Mouse (Mus musculus) small intestine, adult 2 months (tissue): ENCODE data around the gene Tk1. TPM values are rescaled to one million over a fixed set of nuclear protein-coding genes. Genes with fewer than 3 reads are reported as not detected.
A peak's percentile ranks its signal among the peaks of the same experiment; 100 is the strongest.
"Not testable (repeated sequence)": the region's sequence is repeated elsewhere in the genome, so short reads cannot be mapped to it uniquely, and the experiment has no call there.

Experiments
- H3K27ac ChIP-seq: fragments of 200-500 bp; 2 replicates; pipeline ENCODE4 v1.5.1; 2012; ENCODE audit warnings: low read depth, low read length, control low read depth, inconsistent platforms; ENCODE audit not compliant: insufficient read depth
- H3K27me3 ChIP-seq: fragments of 200-500 bp; 2 replicates; pipeline ENCODE4 v1.6.1; 2012; ENCODE audit warnings: mild to moderate bottlenecking, moderate library complexity, low read length, inconsistent platforms; ENCODE audit not compliant: control insufficient read depth, insufficient read depth
- H3K36me3 ChIP-seq: fragments of 200-500 bp; 2 replicates; pipeline ENCODE4 v1.6.1; 2012; ENCODE audit warnings: mild to moderate bottlenecking, low read length, control low read depth, inconsistent platforms; ENCODE audit not compliant: control insufficient read depth, insufficient read depth
- H3K4me1 ChIP-seq: fragments of 200-500 bp; 2 replicates; pipeline ENCODE4 v1.6.1; 2012; ENCODE audit warnings: low read length, inconsistent platforms, mixed read lengths; ENCODE audit not compliant: control insufficient read depth, insufficient read depth, insufficient read length
- H3K4me3 ChIP-seq: fragments of 200-500 bp; 2 replicates; pipeline ENCODE4 v1.5.1; 2012; ENCODE audit warnings: low read depth, mild to moderate bottlenecking, control low read depth, inconsistent platforms, low read length, moderate library complexity
- CTCF ChIP-seq: fragments of 200-500 bp; IDR thresholded peaks from 2 replicates; pipeline ENCODE4 v1.5.1; 2012; ENCODE audit warnings: low read depth, mild to moderate bottlenecking, control low read depth, inconsistent platforms, low read length, moderate library complexity, mixed read lengths; ENCODE audit not compliant: insufficient replicate concordance, insufficient read length; ENCODE audit errors: extremely low read depth
- POLR2A ChIP-seq: fragments of 200-500 bp; IDR thresholded peaks from 2 replicates; pipeline ENCODE4 v1.6.1; 2012; ENCODE audit warnings: low read depth, mild to moderate bottlenecking, control low read depth, inconsistent platforms, low read length, moderate library complexity
- WGBS: fragments of 180-500 bp; shearing (Covaris S2); methylation state at CpG from one replicate; pipeline ENCODE4 v1.1.7; 2018; 5-methylcytosine and 5-hydroxymethylcytosine counted together
- polyA plus RNA-seq: library from polyadenylated mRNA; depleted of rRNA; stranded (reverse); fragments of >200 nt; gene quantifications from 2 replicates; pipeline ENCODE4 v1.2.3, GENCODE M21; 2012

Tk1 gene
- polyA plus RNA-seq, 1 experiment, result 52.2 TPM

DNA sequence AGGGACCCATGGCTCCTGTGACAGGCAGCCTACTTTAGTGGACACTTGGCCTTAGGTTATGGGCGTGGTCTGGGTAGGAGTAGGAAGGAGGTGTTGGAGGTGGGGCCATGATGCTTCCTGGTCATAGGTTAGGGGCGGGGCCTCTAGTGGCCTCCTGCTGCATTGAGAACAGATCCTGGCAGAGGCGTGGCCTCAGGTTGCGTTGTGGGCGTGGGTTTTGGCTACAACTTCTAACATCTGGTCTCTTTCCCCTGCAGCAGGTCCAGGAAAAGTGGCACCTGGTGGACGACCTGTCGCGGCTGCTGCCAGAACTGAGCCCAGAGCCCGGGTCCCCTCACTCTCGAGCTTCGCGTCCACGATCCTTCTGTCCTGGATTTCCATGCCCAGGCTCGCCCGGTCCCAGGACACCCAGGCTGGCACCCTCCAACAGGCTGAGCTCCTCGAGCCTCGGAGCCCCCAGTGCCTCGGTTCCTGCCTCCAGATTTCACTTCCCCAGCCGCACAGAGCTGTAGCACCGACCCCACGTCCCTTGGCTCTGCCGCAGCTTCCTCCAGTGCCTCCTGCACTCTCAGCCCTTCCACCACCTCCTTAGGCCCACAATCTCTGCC is 33.5 kb downstream of the Tk1 start:
- Histone ChIP-seq H3K4me3 (peak overlapping the region; percentile 69), H3K4me1 (peaks cover 13% of the 10 kb centered on the region), H3K27me3 (no peaks in the 10 kb centered on the region), H3K27ac (peak overlapping the region; percentile 96), H3K36me3 (no peaks in the 10 kb centered on the region)
- WGBS, result 7% methylated on average over 22 of the region's 22 CpGs
- TF ChIP-seq CTCF (no peak), POLR2A (peak; percentile 46; the same call in 1 of the 2 replicates)

- 83% methylated on average over 9 of the region's 9 CpGs for WGBS
Observed at GRCm38 (mm10) chr11:117791441-117791761, 34.5 kb downstream of the Tk1 start.

GRCm38 (mm10) chr11:117790703-117791440 is 35.0 kb downstream of the Tk1 start:
- Histone ChIP-seq H3K27me3 (no peaks in the 10 kb centered on the region), H3K36me3 (no peaks in the 10 kb centered on the region), H3K4me1 (peaks cover 13% of the 10 kb centered on the region), H3K27ac (peak overlapping the region; percentile 96), H3K4me3 (peak overlapping the region; percentile 69)
- 24% methylated on average over 23 of the region's 23 CpGs for WGBS
- TF ChIP-seq CTCF (no peak), POLR2A (peak; percentile 72)

More at GRCm38 (mm10) chr11:117791441-117791761, 34.5 kb downstream of the Tk1 start:
- H3K4me3 ChIP-seq, result peak overlapping the region; percentile 69
- no peaks in the 10 kb centered on the region for H3K27me3 ChIP-seq
- peak overlapping the region; percentile 96 for H3K27ac ChIP-seq
- H3K36me3 ChIP-seq, result no peaks in the 10 kb centered on the region
- TF ChIP-seq POLR2A (no peak), CTCF (no peak)
- peaks cover 13% of the 10 kb centered on the region for H3K4me1 ChIP-seq

DNA sequence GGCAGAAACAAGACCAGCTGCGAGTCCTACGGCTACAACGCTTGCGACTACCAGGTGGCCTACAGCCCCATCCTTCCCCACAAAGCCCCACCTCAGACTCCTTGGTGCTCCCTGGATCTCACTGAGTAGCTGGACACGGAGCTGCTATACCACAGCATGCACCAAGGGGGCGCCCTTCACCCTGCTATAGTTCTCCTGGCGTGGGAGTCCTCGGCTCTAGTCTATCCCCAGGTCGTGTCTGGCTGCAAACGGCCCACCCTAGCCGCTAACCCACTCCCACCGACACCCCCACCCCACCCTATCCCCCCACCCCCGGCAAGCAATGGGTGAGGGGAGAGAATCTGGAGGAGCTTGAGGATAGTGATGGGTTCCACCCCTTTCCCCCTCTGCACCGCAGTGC is 35.6 kb downstream of the Tk1 start:
- peak overlapping the region; percentile 69 for H3K4me3 ChIP-seq
- peaks cover 13% of the 10 kb centered on the region for H3K4me1 ChIP-seq
- no peaks in the 10 kb centered on the region for H3K27me3 ChIP-seq
- TF ChIP-seq POLR2A (no peak), CTCF (peak; percentile 90)
- H3K36me3 ChIP-seq, result no peaks in the 10 kb centered on the region
- no peak overlapping the region; the same call in 1 of the 2 replicates for H3K27ac ChIP-seq
- 2% methylated on average over 14 of the region's 14 CpGs for WGBS

- H3K27ac ChIP-seq, H3K36me3 ChIP-seq, H3K4me3 ChIP-seq, H3K27me3 ChIP-seq: not testable (repeated sequence)
- WGBS, result 89% methylated on average over 7 of the region's 7 CpGs
- H3K4me1 ChIP-seq, result peaks cover 17% of the 10 kb centered on the region
Observed at GRCm38 (mm10) chr11:117788481-117788880, 37.4 kb downstream of the Tk1 start.

- no peak overlapping the region for H3K27ac ChIP-seq
- H3K27me3 ChIP-seq, result no peaks in the 10 kb centered on the region
- H3K4me1 ChIP-seq, result peaks cover 17% of the 10 kb centered on the region
- WGBS, result 10% methylated on average over 10 of the region's 10 CpGs
- TF ChIP-seq POLR2A (no peak), CTCF (peak; percentile 67; the same call in 1 of the 2 replicates)
- no peaks in the 10 kb centered on the region for H3K36me3 ChIP-seq
- no peak overlapping the region for H3K4me3 ChIP-seq
Observed at GRCm38 (mm10) chr11:117786294-117786693, 39.6 kb downstream of the Tk1 start.

GRCm38 (mm10) chr11:117783683-117784309 is 42.1 kb downstream of the Tk1 start:
- TF ChIP-seq CTCF (no peak), POLR2A (no peak)
- 68% methylated on average over 10 of the region's 10 CpGs for WGBS
- Histone ChIP-seq H3K27ac (no peak overlapping the region), H3K4me1 (peaks cover 22% of the 10 kb centered on the region), H3K36me3 (no peaks in the 10 kb centered on the region), H3K27me3 (no peaks in the 10 kb centered on the region), H3K4me3 (peak overlapping the region; percentile 80; the same call in 1 of the 2 replicates)
